Mouse (Mus musculus): ENCODE data around the gene Gm21310. TPM values are rescaled to one million over a fixed set of nuclear protein-coding genes. Genes with fewer than 3 reads are reported as not detected.
"Not testable (repeated sequence)": the region's sequence is repeated elsewhere in the genome, so short reads cannot be mapped to it uniquely, and the experiment has no call there.

Gene Gm21310
- not detected in 2 replicates for polyA plus RNA-seq (2014; fragmentation: Nextera tagmentation; extraction: Ambion mirVana)

DNA sequence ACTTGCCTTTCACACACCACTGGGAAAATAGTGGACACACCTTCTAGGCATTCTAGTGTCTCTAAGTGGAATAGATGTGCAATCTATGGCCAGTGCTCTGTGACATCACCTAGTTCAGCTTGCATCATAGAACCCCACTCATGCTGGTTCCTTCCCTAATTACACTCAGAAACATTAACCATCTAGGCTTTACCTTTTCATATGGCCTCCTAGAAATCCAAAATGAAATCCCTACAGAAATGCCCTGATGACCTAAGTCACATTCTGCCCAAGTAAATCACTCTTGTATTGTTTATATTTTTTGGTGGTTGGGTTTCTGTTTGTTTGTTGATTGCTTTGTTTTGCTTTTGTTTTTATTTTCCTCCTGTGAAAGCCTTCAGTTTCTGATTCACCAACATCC is at the start of gene Gm21310:
TSS of gene Gm21310 (minus strand) at position 101 of the 400 bp plus-strand sequence.
- not testable (repeated sequence) for H3K4me3 ChIP-seq (ENCODE audit: low read depth, low read length); H3K9me3 ChIP-seq (ENCODE audit: control insufficient read depth, low read length); H3K4me1 ChIP-seq (replicated peaks; ENCODE audit: control insufficient read depth, insufficient read depth, low read length); H3K4me2 ChIP-seq (ENCODE audit: low read length); H3K27ac ChIP-seq (ENCODE audit: low read depth); DNase-seq (ENCODE audit: low spot score); H3K36me3 ChIP-seq (ENCODE audit: control insufficient read depth, insufficient read depth, low read length); ATAC-seq (replicated peaks; ENCODE audit: low FRiP score, low TSS enrichment, low read depth); H3K9ac ChIP-seq (ENCODE audit: low read length); H3K27me3 ChIP-seq (replicated peaks; ENCODE audit: control insufficient read depth, insufficient read depth, low read length)

Other genes with a start within 250 kb of the Gm21310 start
- gene Gm20834, start 177.4 kb upstream of the Gm21310 start, polyA plus RNA-seq (2014; fragmentation: Nextera tagmentation; extraction: Ambion mirVana), result not detected in 2 replicates

Measured in intestine, embryonic 14.5 days (tissue).